Mouse (Mus musculus): ENCODE data around the gene Amigo1. TPM values are rescaled to one million over a fixed set of nuclear protein-coding genes. Genes with fewer than 3 reads are reported as not detected.

The Amigo1 gene
- polyA plus RNA-seq, 1 experiment from 2014 or later, result 11.8 TPM

- ATAC-seq, result no peak
- no peak overlapping the region for H3K4me3 ChIP-seq (ENCODE audit: low read depth, low read length)
- no peaks in the 10 kb centered on the region for H3K27me3 ChIP-seq (ENCODE audit: control insufficient read depth, insufficient read depth, low read depth, low read length)
- no peak overlapping the region for H3K27ac ChIP-seq (ENCODE audit: low read length)
- peaks cover 14% of the 10 kb centered on the region for H3K4me1 ChIP-seq (ENCODE audit: control insufficient read depth, insufficient read depth, low read length)
- 93% methylated on average over 11 of the region's 11 CpGs for WGBS
- H3K9ac ChIP-seq (ENCODE audit: low read depth, low read length), result no peak overlapping the region
- no peaks in the 10 kb centered on the region for H3K9me3 ChIP-seq (replicated peaks; ENCODE audit: control insufficient read depth, low read length, poor library complexity, severe bottlenecking)
- H3K36me3 ChIP-seq (ENCODE audit: control insufficient read depth, insufficient read depth, low read length), result peaks cover 28% of the 10 kb centered on the region
- no peak overlapping the region for H3K4me2 ChIP-seq (ENCODE audit: low read length)
Measured at GRCm38 (mm10) chr3:108204470-108204869, 18.3 kb downstream of the Amigo1 start.

- no peak for ATAC-seq
- WGBS, result 88% methylated on average over 8 of the region's 8 CpGs
- Histone ChIP-seq H3K4me2 (ENCODE audit: low read length) (no peak overlapping the region), H3K27me3 (ENCODE audit: control insufficient read depth, insufficient read depth, low read depth, low read length) (no peaks in the 10 kb centered on the region), H3K4me3 (ENCODE audit: low read depth, low read length) (no peak overlapping the region), H3K9me3 (replicated peaks; ENCODE audit: control insufficient read depth, low read length, poor library complexity, severe bottlenecking) (no peaks in the 10 kb centered on the region), H3K4me1 (ENCODE audit: control insufficient read depth, insufficient read depth, low read length) (peaks cover 14% of the 10 kb centered on the region), H3K36me3 (ENCODE audit: control insufficient read depth, insufficient read depth, low read length) (peaks cover 28% of the 10 kb centered on the region), H3K9ac (ENCODE audit: low read depth, low read length) (no peak overlapping the region), H3K27ac (ENCODE audit: low read length) (no peak overlapping the region)
Measured at GRCm38 (mm10) chr3:108205601-108206000, 19.5 kb downstream of the Amigo1 start.

GRCm38 (mm10) chr3:108206731-108207375, 20.7 kb downstream of the Amigo1 start:
- H3K4me3 ChIP-seq (ENCODE audit: low read depth, low read length), result no peak overlapping the region
- no peaks in the 10 kb centered on the region for H3K27me3 ChIP-seq (ENCODE audit: control insufficient read depth, insufficient read depth, low read depth, low read length)
- H3K4me2 ChIP-seq (ENCODE audit: low read length), result no peak overlapping the region
- H3K9ac ChIP-seq (ENCODE audit: low read depth, low read length), result no peak overlapping the region
- no peak overlapping the region for H3K27ac ChIP-seq (ENCODE audit: low read length)
- no peaks in the 10 kb centered on the region for H3K9me3 ChIP-seq (replicated peaks; ENCODE audit: control insufficient read depth, low read length, poor library complexity, severe bottlenecking)
- H3K36me3 ChIP-seq (ENCODE audit: control insufficient read depth, insufficient read depth, low read length), result peaks cover 28% of the 10 kb centered on the region
- H3K4me1 ChIP-seq (ENCODE audit: control insufficient read depth, insufficient read depth, low read length), result peaks cover 17% of the 10 kb centered on the region
- no peak for ATAC-seq
- WGBS, result 87% methylated on average over 15 of the region's 15 CpGs

- Histone ChIP-seq H3K27ac (ENCODE audit: low read length) (peak overlapping the region; percentile 96), H3K4me1 (ENCODE audit: control insufficient read depth, insufficient read depth, low read length) (peaks cover 21% of the 10 kb centered on the region), H3K36me3 (ENCODE audit: control insufficient read depth, insufficient read depth, low read length) (peaks cover 24% of the 10 kb centered on the region), H3K9ac (ENCODE audit: low read depth, low read length) (peak overlapping the region; percentile 66), H3K4me3 (ENCODE audit: low read depth, low read length) (peak overlapping the region; percentile 50), H3K27me3 (ENCODE audit: control insufficient read depth, insufficient read depth, low read depth, low read length) (no peaks in the 10 kb centered on the region), H3K9me3 (replicated peaks; ENCODE audit: control insufficient read depth, low read length, poor library complexity, severe bottlenecking) (no peaks in the 10 kb centered on the region), H3K4me2 (ENCODE audit: low read length) (peak overlapping the region; percentile 78)
- no peak for ATAC-seq
- 51% methylated on average over 3 of the region's 3 CpGs for WGBS
Measured at GRCm38 (mm10) chr3:108209001-108209400, 22.9 kb downstream of the Amigo1 start.

- Histone ChIP-seq H3K4me1 (ENCODE audit: control insufficient read depth, insufficient read depth, low read length) (peaks cover 21% of the 10 kb centered on the region), H3K27ac (ENCODE audit: low read length) (peak overlapping the region; percentile 96), H3K4me2 (ENCODE audit: low read length) (peak overlapping the region; percentile 78), H3K4me3 (ENCODE audit: low read depth, low read length) (peak overlapping the region; percentile 50), H3K36me3 (ENCODE audit: control insufficient read depth, insufficient read depth, low read length) (peaks cover 24% of the 10 kb centered on the region), H3K9me3 (replicated peaks; ENCODE audit: control insufficient read depth, low read length, poor library complexity, severe bottlenecking) (no peaks in the 10 kb centered on the region), H3K9ac (ENCODE audit: low read depth, low read length) (peak overlapping the region; percentile 66), H3K27me3 (ENCODE audit: control insufficient read depth, insufficient read depth, low read depth, low read length) (no peaks in the 10 kb centered on the region)
- ATAC-seq, result no peak; the same call in 1 of the 2 replicates
- WGBS, result 10% methylated on average over 8 of the region's 8 CpGs
Measured at GRCm38 (mm10) chr3:108209536-108209935, 23.4 kb downstream of the Amigo1 start.

- Histone ChIP-seq H3K27me3 (ENCODE audit: control insufficient read depth, insufficient read depth, low read depth, low read length) (no peaks in the 10 kb centered on the region), H3K9me3 (replicated peaks; ENCODE audit: control insufficient read depth, low read length, poor library complexity, severe bottlenecking) (no peaks in the 10 kb centered on the region), H3K36me3 (ENCODE audit: control insufficient read depth, insufficient read depth, low read length) (peaks cover 19% of the 10 kb centered on the region), H3K4me2 (ENCODE audit: low read length) (peak overlapping the region; percentile 78), H3K4me1 (ENCODE audit: control insufficient read depth, insufficient read depth, low read length) (peaks cover 21% of the 10 kb centered on the region), H3K27ac (ENCODE audit: low read length) (peak overlapping the region; percentile 96), H3K4me3 (ENCODE audit: low read depth, low read length) (peak overlapping the region; percentile 50), H3K9ac (ENCODE audit: low read depth, low read length) (peak overlapping the region; percentile 79)
- under 1% methylated on average over 62 of the region's 72 CpGs for WGBS
- ATAC-seq, result peak; percentile 95
Measured at GRCm38 (mm10) chr3:108209946-108210770, 24.0 kb downstream of the Amigo1 start.

GRCm38 (mm10) chr3:108210771-108211139, 24.6 kb downstream of the Amigo1 start, which contains the start of gene Atxn7l2:
Atxn7l2 (minus strand) TSS chr3:108210934.
- no peaks in the 10 kb centered on the region for H3K27me3 ChIP-seq (ENCODE audit: control insufficient read depth, insufficient read depth, low read depth, low read length)
- H3K4me1 ChIP-seq (ENCODE audit: control insufficient read depth, insufficient read depth, low read length), result peaks cover 21% of the 10 kb centered on the region
- H3K4me2 ChIP-seq (ENCODE audit: low read length), result peak within 1 kb of the TSS; percentile 78
- 0% methylated on average over 14 of the region's 14 CpGs for WGBS
- H3K9ac ChIP-seq (ENCODE audit: low read depth, low read length), result peak within 1 kb of the TSS; percentile 79
- H3K36me3 ChIP-seq (ENCODE audit: control insufficient read depth, insufficient read depth, low read length), result peaks cover 13% of the 10 kb centered on the region
- ATAC-seq, result peak; percentile 92
- peak within 1 kb of the TSS; percentile 96 for H3K27ac ChIP-seq (ENCODE audit: low read length)
- H3K9me3 ChIP-seq (replicated peaks; ENCODE audit: control insufficient read depth, low read length, poor library complexity, severe bottlenecking), result no peaks in the 10 kb centered on the region
- H3K4me3 ChIP-seq (ENCODE audit: low read depth, low read length), result peak within 1 kb of the TSS; percentile 50

- ATAC-seq, result no peak
- H3K9ac ChIP-seq (ENCODE audit: low read depth, low read length), result no peak overlapping the region
- H3K36me3 ChIP-seq (ENCODE audit: control insufficient read depth, insufficient read depth, low read length), result peaks cover 6% of the 10 kb centered on the region; the same call in 1 of the 2 replicates
- H3K4me1 ChIP-seq (ENCODE audit: control insufficient read depth, insufficient read depth, low read length), result peaks cover 21% of the 10 kb centered on the region
- no peaks in the 10 kb centered on the region for H3K27me3 ChIP-seq (ENCODE audit: control insufficient read depth, insufficient read depth, low read depth, low read length)
- 76% methylated on average over 6 of the region's 6 CpGs for WGBS
- no peaks in the 10 kb centered on the region for H3K9me3 ChIP-seq (replicated peaks; ENCODE audit: control insufficient read depth, low read length, poor library complexity, severe bottlenecking)
- peak overlapping the region; percentile 50 for H3K4me3 ChIP-seq (ENCODE audit: low read depth, low read length)
- peak overlapping the region; percentile 96 for H3K27ac ChIP-seq (ENCODE audit: low read length)
- peak overlapping the region; percentile 70 for H3K4me2 ChIP-seq (ENCODE audit: low read length)
Measured at GRCm38 (mm10) chr3:108211845-108212244, 25.7 kb downstream of the Amigo1 start.

GRCm38 (mm10) chr3:108212406-108212805, 26.3 kb downstream of the Amigo1 start:
- Histone ChIP-seq H3K36me3 (ENCODE audit: control insufficient read depth, insufficient read depth, low read length) (peaks cover 4% of the 10 kb centered on the region; the same call in 1 of the 2 replicates), H3K4me1 (ENCODE audit: control insufficient read depth, insufficient read depth, low read length) (peaks cover 21% of the 10 kb centered on the region), H3K27ac (ENCODE audit: low read length) (peak overlapping the region; percentile 11; the same call in 1 of the 2 replicates), H3K4me2 (ENCODE audit: low read length) (no peak overlapping the region), H3K4me3 (ENCODE audit: low read depth, low read length) (no peak overlapping the region), H3K9ac (ENCODE audit: low read depth, low read length) (no peak overlapping the region), H3K9me3 (replicated peaks; ENCODE audit: control insufficient read depth, low read length, poor library complexity, severe bottlenecking) (no peaks in the 10 kb centered on the region), H3K27me3 (ENCODE audit: control insufficient read depth, insufficient read depth, low read depth, low read length) (no peaks in the 10 kb centered on the region)
- no peak for ATAC-seq
- 92% methylated on average over 8 of the region's 8 CpGs for WGBS
